Mouse (Mus musculus) cerebellum, adult 2 months (tissue): Measurements from ENCODE around the gene Mettl7a2.
"Not testable (repeated sequence)": the region's sequence is repeated elsewhere in the genome, so short reads cannot be mapped to it uniquely, and the experiment has no call there.

Source experiments
- CTCF ChIP-seq: fragments of 200-500 bp; IDR thresholded peaks from 2 replicates; pipeline ENCODE4 v1.5.1; 2011; ENCODE audit warnings: low read depth, mild to moderate bottlenecking, control low read depth, low read length, moderate library complexity, borderline replicate concordance; ENCODE audit not compliant: insufficient read depth
- POLR2A ChIP-seq: fragments of 200-500 bp; IDR thresholded peaks from 2 replicates; pipeline ENCODE4 v1.6.1; 2011; ENCODE audit warnings: low read length, control low read depth, borderline replicate concordance; ENCODE audit not compliant: insufficient read depth

DNA sequence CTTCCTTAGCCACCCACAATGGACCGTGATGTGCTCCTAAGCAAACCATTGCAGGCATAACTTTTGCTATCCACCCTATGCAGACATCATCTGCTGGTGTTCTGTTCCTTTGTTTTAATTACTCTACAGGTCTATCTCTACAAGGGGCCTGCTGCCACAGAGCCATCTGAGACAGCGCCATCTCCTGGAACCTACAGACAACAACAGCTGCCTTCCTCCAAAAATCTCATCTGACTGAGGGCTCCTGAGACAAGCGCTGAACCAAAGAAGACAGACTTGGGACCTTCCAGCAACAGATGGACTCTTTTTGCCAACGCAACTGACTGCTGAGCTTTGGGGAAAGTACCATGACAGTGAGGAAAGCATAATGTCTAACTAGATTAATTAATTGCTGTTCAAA is 24.9 kb upstream of the Mettl7a2 start:
- TF ChIP-seq POLR2A, CTCF: not testable (repeated sequence)
